Mouse (Mus musculus) embryonic facial prominence, embryonic 11.5 days (tissue): ENCODE results near the gene Psmg3. TPM values are rescaled to one million over a fixed set of nuclear protein-coding genes. Genes with fewer than 3 reads are reported as not detected.
A peak's percentile ranks its signal among the peaks of the same experiment; 100 is the strongest.

Experiments
- ATAC-seq: fragments of 200-750 bp; cut with Nextera tagmentation; replicated peaks from 2 replicates; pipeline ENCODE4 v1.8.0; 2017; ENCODE audit warnings: low read depth; ENCODE audit not compliant: insufficient number of reproducible peaks, low FRiP score, low TSS enrichment
- DNase-seq: peaks from one replicate; pipeline ENCODE4 v3.0.0-alpha.2; 2015; ENCODE audit warnings: low spot score
- H3K27ac ChIP-seq: fragments of 300-500 bp; sonication (generic); replicated peaks from 2 replicates; pipeline ENCODE4 v1.5.1; 2014; ENCODE audit warnings: mild to moderate bottlenecking, low read depth, low read length, control low read depth
- H3K27me3 ChIP-seq: fragments of 300-500 bp; sonication (generic); 2 replicates; pipeline ENCODE4 v1.6.1; 2014; ENCODE audit warnings: mild to moderate bottlenecking, low read length, moderate library complexity, mixed read lengths; ENCODE audit not compliant: control insufficient read depth, insufficient read depth
- H3K36me3 ChIP-seq: fragments of 300-500 bp; sonication (generic); replicated peaks from 2 replicates; pipeline ENCODE4 v1.6.1; 2014; ENCODE audit warnings: low read depth, mild to moderate bottlenecking, low read length, moderate library complexity, mixed read lengths; ENCODE audit not compliant: control insufficient read depth, insufficient read depth
- H3K4me1 ChIP-seq: fragments of 300-500 bp; sonication (generic); 2 replicates; pipeline ENCODE4 v1.6.1; 2014; ENCODE audit warnings: low read length, mixed read lengths; ENCODE audit not compliant: control insufficient read depth, insufficient read depth
- H3K4me2 ChIP-seq: fragments of 300-500 bp; sonication (generic); 2 replicates; pipeline ENCODE4 v1.6.1; 2014; ENCODE audit warnings: low read depth, mild to moderate bottlenecking, control low read depth, low read length, moderate library complexity
- H3K4me3 ChIP-seq: fragments of 300-500 bp; sonication (generic); 2 replicates; pipeline ENCODE4 v1.5.1; 2014; ENCODE audit warnings: low read depth, low read length, control low read depth
- H3K9ac ChIP-seq: fragments of 300-500 bp; sonication (generic); replicated peaks from 2 replicates; pipeline ENCODE4 v1.6.1; 2014; ENCODE audit warnings: mild to moderate bottlenecking, control low read depth, low read length
- H3K9me3 ChIP-seq: fragments of 300-500 bp; sonication (generic); replicated peaks from 2 replicates; pipeline ENCODE4 v1.6.1; 2016; ENCODE audit warnings: mild to moderate bottlenecking, low read length, inconsistent platforms, mixed read lengths; ENCODE audit not compliant: control insufficient read depth
- WGBS: fragments of 180-500 bp; shearing (Covaris S2); extraction: QIAGEN DNeasy Blood & Tissue Kit; methylation state at CpG from one replicate; pipeline ENCODE4 v1.1.7; 2014; 5-methylcytosine and 5-hydroxymethylcytosine counted together
- polyA plus RNA-seq: library from polyadenylated mRNA; unstranded; fragments of >200 nt; fragmentation: Nextera tagmentation; extraction: Ambion mirVana; gene quantifications from 2 replicates; pipeline ENCODE4 v1.2.1, GENCODE M21; 2014

The Psmg3 gene
- polyA plus RNA-seq, 1 experiment from 2014 or later, result 67.8 TPM

DNA sequence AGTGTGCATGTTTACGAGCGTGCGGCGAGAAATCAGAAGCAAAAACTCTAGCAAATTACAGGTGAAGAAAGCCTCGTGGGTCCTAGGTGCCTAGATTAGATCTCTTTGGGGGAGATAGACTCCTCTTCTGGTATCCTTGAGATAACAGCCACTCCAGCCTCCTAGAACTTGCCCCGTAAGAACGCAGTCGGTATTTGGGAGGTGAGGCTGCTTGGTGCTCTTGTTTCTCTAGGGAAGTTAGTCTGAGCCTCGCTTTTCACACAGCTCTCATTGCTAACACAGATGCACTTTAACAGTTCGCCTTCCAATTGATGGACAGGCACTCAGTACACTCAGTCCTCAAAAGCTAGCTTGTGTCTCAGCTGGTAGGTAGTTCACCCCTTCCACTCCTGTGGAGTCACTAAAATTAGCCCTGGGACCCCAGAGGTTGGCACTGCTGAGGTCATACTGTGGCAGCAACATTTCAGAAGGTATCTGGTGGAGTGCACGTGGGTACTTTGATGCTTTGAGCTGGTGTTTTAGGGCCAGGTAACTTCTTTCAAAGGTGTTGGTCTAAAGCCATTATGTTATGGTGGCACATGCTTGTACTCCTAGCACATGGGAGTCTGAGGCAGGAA lies 34.4 kb downstream of the Psmg3 start:
- 26% methylated on average over 11 of the region's 11 CpGs for WGBS

DNA sequence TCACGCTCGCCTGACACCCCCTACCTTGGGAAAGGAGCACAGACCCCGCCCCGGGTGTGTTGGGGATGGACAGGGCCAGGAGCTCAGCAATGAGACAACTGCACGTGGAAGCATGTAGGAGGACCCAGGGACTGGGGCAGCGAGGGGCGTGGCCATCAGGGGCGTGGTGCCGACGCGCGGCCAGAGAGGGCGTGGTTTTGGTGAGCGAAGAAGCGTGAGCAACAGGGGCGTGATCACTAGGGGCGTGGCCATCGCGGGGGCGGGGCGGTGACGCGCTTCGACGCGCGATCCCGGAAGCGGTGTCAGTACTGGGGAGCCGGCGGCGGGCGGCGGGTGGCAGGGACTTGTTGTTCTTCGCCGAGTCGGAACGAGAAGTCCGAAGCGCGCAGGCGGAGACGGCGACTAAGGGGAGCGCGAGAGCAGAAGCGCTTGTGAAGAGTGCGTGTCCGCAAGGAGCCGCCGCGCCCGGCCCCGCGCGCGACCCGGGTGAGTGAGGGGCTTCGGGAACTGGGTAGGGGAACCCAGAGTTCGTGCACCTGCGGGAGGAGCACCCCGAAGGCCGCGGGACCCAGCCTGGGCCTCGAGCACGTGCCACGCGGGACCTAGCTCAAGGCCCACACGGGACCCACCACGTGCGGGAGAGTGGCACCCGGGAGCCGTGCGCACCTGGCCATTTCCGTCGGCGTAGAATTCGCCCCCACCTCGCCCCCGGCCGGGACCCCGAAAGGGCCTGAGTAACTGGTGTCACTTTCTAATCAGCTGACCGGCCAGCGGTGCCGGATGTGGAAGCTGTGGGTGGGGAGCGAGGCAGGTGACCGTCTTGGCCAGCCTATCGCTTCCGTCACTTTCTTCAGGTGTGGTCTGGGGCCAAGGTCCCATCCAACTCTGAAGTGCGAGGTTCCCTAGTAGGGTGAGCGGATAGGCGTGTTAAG lies 35.2 kb downstream of the Psmg3 start, which contains the start of gene Mafk:
TSS of gene Mafk (plus strand) at position 287 of the 932 bp plus-strand sequence.
- no peaks in the 10 kb centered on the region for H3K9me3 ChIP-seq
- H3K9ac ChIP-seq, result peak within 1 kb of the TSS; percentile 61
- H3K27ac ChIP-seq, result no peak within 1 kb of the TSS
- peak within 1 kb of the TSS; percentile 82 for H3K4me3 ChIP-seq
- H3K4me1 ChIP-seq, result peaks cover 6% of the 10 kb centered on the region; the same call in 1 of the 2 replicates
- under 1% methylated on average over 91 of the region's 92 CpGs for WGBS
- no peaks in the 10 kb centered on the region for H3K27me3 ChIP-seq
- DNase-seq, result peak; percentile 95
- ATAC-seq, result peak; percentile 77
- H3K4me2 ChIP-seq, result peak within 1 kb of the TSS; percentile 99
- H3K36me3 ChIP-seq, result no peaks in the 10 kb centered on the region

More for the DNA sequence above, 34.4 kb downstream of the Psmg3 start:
- H3K4me1 ChIP-seq, result peaks cover 12% of the 10 kb centered on the region; the same call in 1 of the 2 replicates
- no peaks in the 10 kb centered on the region for H3K36me3 ChIP-seq
- ATAC-seq, result no peak
- DNase-seq, result no peak
- no peaks in the 10 kb centered on the region for H3K27me3 ChIP-seq
- no peak overlapping the region for H3K27ac ChIP-seq
- no peaks in the 10 kb centered on the region for H3K9me3 ChIP-seq
- H3K9ac ChIP-seq, result peak overlapping the region; percentile 61
- H3K4me2 ChIP-seq, result peak overlapping the region; percentile 99
- H3K4me3 ChIP-seq, result peak overlapping the region; percentile 82

DNA sequence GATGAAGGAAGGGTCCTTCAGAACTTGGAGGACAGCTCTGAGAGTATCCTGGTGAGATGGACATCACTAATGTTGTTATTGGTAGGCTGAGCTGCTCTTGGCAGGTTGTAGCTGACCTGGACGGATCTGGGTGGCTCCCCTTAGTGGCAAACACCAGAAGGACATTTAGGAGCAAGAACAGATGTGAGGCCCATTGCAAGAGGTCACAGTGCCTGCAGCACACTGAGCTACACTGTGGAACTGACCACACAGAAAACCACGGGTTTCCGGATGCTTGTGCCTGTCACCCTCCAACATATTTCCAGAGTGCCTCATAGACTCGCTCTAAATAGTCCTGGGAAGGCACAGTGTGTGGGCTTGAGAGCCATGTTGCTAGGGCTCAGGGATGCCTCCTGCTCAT lies 37.2 kb downstream of the Psmg3 start:
- Histone ChIP-seq H3K27me3 (no peaks in the 10 kb centered on the region), H3K9ac (no peak overlapping the region), H3K4me1 (peaks cover 3% of the 10 kb centered on the region; the same call in 1 of the 2 replicates), H3K9me3 (no peaks in the 10 kb centered on the region), H3K27ac (no peak overlapping the region), H3K36me3 (no peaks in the 10 kb centered on the region), H3K4me2 (no peak overlapping the region), H3K4me3 (no peak overlapping the region)
- ATAC-seq (no peak), DNase-seq (no peak)
- 57% methylated on average over 4 of the region's 4 CpGs for WGBS

DNA sequence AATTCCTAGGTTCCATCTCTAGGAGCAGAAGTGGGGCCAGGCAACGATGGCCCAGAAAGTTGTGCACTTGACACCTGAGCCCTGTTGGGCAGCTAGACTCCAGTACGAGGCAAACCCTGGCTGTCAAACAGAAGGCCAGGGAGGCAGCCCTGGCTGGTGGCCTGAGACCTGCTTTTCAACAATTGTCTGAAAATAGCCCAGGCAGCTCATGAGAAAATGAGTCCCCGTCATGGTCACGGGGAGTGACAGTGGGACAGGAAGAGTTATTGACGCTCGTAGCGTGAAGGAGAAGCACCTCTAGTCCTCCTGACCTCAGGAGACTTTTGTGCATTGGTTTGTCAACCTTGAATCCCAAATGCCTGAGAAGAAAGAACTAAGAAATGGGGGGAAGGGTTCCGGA lies 45.3 kb downstream of the Psmg3 start:
- Histone ChIP-seq H3K27me3 (no peaks in the 10 kb centered on the region), H3K4me1 (no peaks in the 10 kb centered on the region), H3K4me3 (no peak overlapping the region), H3K27ac (no peak overlapping the region), H3K9ac (no peak overlapping the region), H3K4me2 (no peak overlapping the region), H3K36me3 (no peaks in the 10 kb centered on the region), H3K9me3 (no peaks in the 10 kb centered on the region)
- ATAC-seq (no peak), DNase-seq (no peak)
- WGBS, result 86% methylated on average over 8 of the region's 8 CpGs

DNA sequence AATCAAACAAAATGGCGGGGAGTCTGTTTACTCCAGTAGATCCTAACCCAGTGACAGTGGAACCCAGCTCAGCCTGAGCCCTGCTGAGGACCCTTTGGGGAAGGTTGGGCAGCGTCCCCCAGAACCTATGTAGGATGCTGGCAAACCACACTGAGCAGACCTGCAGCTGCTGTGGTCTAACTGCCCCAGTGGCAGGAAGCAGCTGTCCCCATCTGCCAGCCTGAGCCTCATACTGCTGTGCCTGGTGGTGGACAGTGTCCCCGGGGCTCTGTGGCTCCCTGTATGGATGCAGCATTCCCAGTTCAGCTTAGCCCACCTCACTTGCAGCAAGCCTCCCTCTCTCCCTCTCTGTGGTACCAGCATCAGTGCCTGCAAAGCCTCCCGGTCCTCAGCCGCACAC lies 49.7 kb downstream of the Psmg3 start:
- H3K27ac ChIP-seq, result no peak overlapping the region
- no peak for DNase-seq
- no peaks in the 10 kb centered on the region; the same call in 1 of the 2 replicates for H3K4me1 ChIP-seq

DNA sequence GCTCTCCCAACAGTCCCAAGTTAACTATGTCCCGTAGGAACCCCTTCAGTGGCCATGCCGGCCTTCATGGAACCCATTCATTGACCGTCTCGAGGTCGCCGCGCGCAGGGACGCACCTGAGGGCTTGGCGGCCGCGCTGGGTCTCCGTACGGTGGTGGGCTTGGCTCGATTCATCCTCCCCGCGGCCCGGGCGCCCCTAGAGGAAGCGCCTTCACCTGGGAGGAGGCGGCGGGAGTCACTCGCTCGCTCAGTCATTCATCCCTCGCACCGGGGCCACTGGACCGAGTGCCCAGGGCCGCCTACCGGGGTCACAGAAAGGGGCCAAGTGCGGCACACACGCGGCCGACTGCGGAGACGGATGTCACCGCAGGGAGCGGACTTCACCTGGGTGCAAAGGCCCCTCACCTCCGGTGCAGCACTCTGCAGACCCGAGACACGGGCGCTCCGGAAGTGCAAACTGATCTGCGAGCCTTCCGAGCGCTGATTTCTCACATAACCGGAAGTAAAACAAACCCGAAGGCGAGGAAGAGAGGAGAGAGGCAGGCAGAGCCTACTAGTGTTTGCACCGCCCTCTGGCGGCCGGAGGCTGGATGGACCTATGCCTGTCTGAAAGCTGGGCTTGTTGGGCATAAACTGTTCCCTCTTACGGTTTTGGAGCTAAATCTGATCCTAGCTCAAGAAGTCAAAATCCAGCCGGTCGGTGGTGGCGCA lies 51.3 kb downstream of the Psmg3 start, which contains the start of gene Ints1:
TSS of gene Ints1 (minus strand) at position 459 of the 711 bp plus-strand sequence.
- Histone ChIP-seq H3K4me3 (peak within 1 kb of the TSS; percentile 99), H3K27me3 (no peaks in the 10 kb centered on the region), H3K36me3 (peaks cover 8% of the 10 kb centered on the region), H3K4me1 (no peaks in the 10 kb centered on the region; the same call in 1 of the 2 replicates), H3K4me2 (peak within 1 kb of the TSS; percentile 77), H3K9me3 (no peaks in the 10 kb centered on the region), H3K9ac (peak within 1 kb of the TSS; percentile 86), H3K27ac (0 out of 2 replicates have a peak within 1 kb of the TSS, but pooled peaks have one; percentile 28)
- DNase-seq, result peak; percentile 98
- WGBS, result under 1% methylated on average over 55 of the region's 55 CpGs
- peak; percentile 79 for ATAC-seq

More for the DNA sequence above, 49.7 kb downstream of the Psmg3 start:
- Histone ChIP-seq H3K4me3 (no peak overlapping the region), H3K36me3 (no peaks in the 10 kb centered on the region; the same call in 1 of the 2 replicates), H3K9ac (no peak overlapping the region), H3K4me2 (no peak overlapping the region), H3K27me3 (no peaks in the 10 kb centered on the region), H3K9me3 (no peaks in the 10 kb centered on the region)
- no peak for ATAC-seq
- 80% methylated on average over 5 of the region's 5 CpGs for WGBS
